ENCODE assay signal across 10 mouse cellular contexts in genomic region chr11:116215181-116215580, GRCm38 (mm10). TPM values are rescaled to one million over a fixed set of nuclear protein-coding genes. Genes with fewer than 3 reads are reported as not detected.
DNase-seq lines count a peak whose midpoint lies in the region; TF ChIP-seq lines count a peak whose summit lies in the region.
"Had no signal": no experiment of that assay in that cellular context is flagged by ENCODE, and none has a peak within 500 bp of the region (broad histone marks: within the 10 kb centered on the region; RNA-seq: fewer than 3 reads in every experiment).

No protein-coding gene starts in this region.

- no peak overlapping the region for H3K4me3 ChIP-seq in heart, adult 2 months
- no peak overlapping the region for H3K4me3 ChIP-seq in MEL (ENCODE audit: control insufficient read depth in 1 of 2, insufficient read depth in 1 of 2, low read depth in 2 of 2, low read length in 2 of 2)
- H3K4me3 ChIP-seq: intestine, embryonic 15.5 days had no signal

- H3K79me2 ChIP-seq in heart, adult 2 months (replicated peaks; ENCODE audit: control insufficient read depth, insufficient read depth, low read length) = no peaks in the 10 kb centered on the region
- H3K79me2 ChIP-seq in MEL (ENCODE audit: control insufficient read depth, insufficient read depth, low read length, poor library complexity) = no peaks in the 10 kb centered on the region

- no peaks in the 10 kb centered on the region for H3K36me3 ChIP-seq in heart, adult 2 months (ENCODE audit: control insufficient read depth, insufficient read depth, low read length)
- no peaks in the 10 kb centered on the region for H3K36me3 ChIP-seq in MEL (ENCODE audit: control insufficient read depth in 1 of 2, insufficient read depth in 2 of 2, low read length in 2 of 2)
- H3K36me3 ChIP-seq: intestine, embryonic 15.5 days had no signal

- TF ChIP-seq POLR2A in heart, adult 2 months (IDR thresholded peaks at IDR 0.05; ENCODE audit: insufficient read depth, low read depth, low read length) = no peak
- TF ChIP-seq POLR2A in MEL (IDR thresholded peaks at IDR 0.05; ENCODE audit: control insufficient read depth in 1 of 2, insufficient read depth in 1 of 2, low read depth in 1 of 2, low read length in 2 of 2, poor library complexity in 1 of 2) = no peak

- no peaks in the 10 kb centered on the region for H3K27me3 ChIP-seq in heart, adult 2 months (ENCODE audit: control insufficient read depth, insufficient read depth, low read length)
- no peaks in the 10 kb centered on the region for H3K27me3 ChIP-seq in MEL (ENCODE audit: control insufficient read depth in 1 of 2, insufficient read depth in 2 of 2, low read length in 2 of 2)
- H3K27me3 ChIP-seq: intestine, embryonic 15.5 days had no signal

- intact Hi-C loops in heart, adult 2 months (cut with DNase I) = loop anchor here (5.0 kb wide), 1 partner anchor 133 kb away; no protein-coding TSS in a partner anchor
- intact Hi-C loops in left cerebral cortex, postnatal 36 days (cut with DNase I) = no loop called here

- TF ChIP-seq EP300 in heart, adult 2 months (IDR thresholded peaks at IDR 0.05; ENCODE audit: insufficient read depth, low read depth, low read length) = no peak
- TF ChIP-seq EP300 in MEL (IDR thresholded peaks at IDR 0.05; ENCODE audit: low read depth in 1 of 2, low read length in 2 of 2) = no peak

- DNase-seq in heart, adult 2 months = no peak
- DNase-seq in heart, adult 8-10 months (ENCODE audit: low spot score) = no peak
- DNase-seq in lung, postnatal 10 days = peak; percentile 46
- DNase-seq in lung, postnatal 25 days (ENCODE audit: low spot score) = no peak
- peak; percentile 69 for DNase-seq in MEL (ENCODE audit: low read depth, low spot score)
- peak; percentile 44 for DNase-seq in retina, postnatal 1 day
- no peak for DNase-seq in left cerebral cortex, postnatal 36 days (ENCODE audit: low spot score in 2 of 2)
- DNase-seq in MN1 (ENCODE audit: low spot score) = no peak
- DNase-seq: cerebellum, adult 18-20 months had no signal

- TF ChIP-seq RAD21 in MEL (IDR thresholded peaks at IDR 0.05; ENCODE audit: low read depth, low read length) = peak; percentile 35

- WGBS in heart, adult 2 months = 93% methylated on average over 7 of the region's 7 CpGs

- peak; percentile 44 for TF ChIP-seq CTCF in heart, adult 2 months (IDR thresholded peaks at IDR 0.05)
- peak; percentile 56 to 87 (median 78) for TF ChIP-seq CTCF in MEL (IDR thresholded peaks at IDR 0.05 in 2 of 3, conservative IDR thresholded peaks at IDR 0.05 in 1 of 3; ENCODE audit: control insufficient read depth in 1 of 3, insufficient read depth in 1 of 3, low read depth in 2 of 3, low read length in 3 of 3, poor library complexity in 1 of 3, severe bottlenecking in 1 of 3)

- H3K9ac ChIP-seq in heart, adult 2 months (ENCODE audit: low read depth, low read length) = no peak overlapping the region
- H3K9ac ChIP-seq in MEL (ENCODE audit: control insufficient read depth, low read depth, low read length, poor library complexity, severe bottlenecking) = no peak overlapping the region
- H3K9ac ChIP-seq: intestine, embryonic 15.5 days had no signal

- no peaks in the 10 kb centered on the region for H3K9me3 ChIP-seq in MEL (replicated peaks; ENCODE audit: insufficient read depth, low read length)
- H3K9me3 ChIP-seq: intestine, embryonic 15.5 days had no signal

- H3K4me1 ChIP-seq in heart, adult 2 months (ENCODE audit: control insufficient read depth, insufficient read depth, low read length) = peaks cover 20% of the 10 kb centered on the region
- H3K4me1 ChIP-seq in MEL (ENCODE audit: control insufficient read depth in 1 of 2, insufficient read depth in 2 of 2, low read length in 2 of 2) = peaks cover 0 to 13% of the 10 kb centered on the region in 2 experiments; a peak in 1 of 4 replicates

- H3K27ac ChIP-seq in heart, adult 2 months = no peak overlapping the region
- no peak overlapping the region for H3K27ac ChIP-seq in MEL (ENCODE audit: control insufficient read depth, low read depth, low read length)
- H3K27ac ChIP-seq: intestine, embryonic 15.5 days had no signal

TF ChIP-seq in MEL, 35 proteins besides CTCF, POLR2A, EP300 and RAD21:
- no peak for TF ChIP-seq ELF1 (IDR thresholded peaks at IDR 0.05; ENCODE audit: low read depth, low read length)
- peak; percentile 69 for TF ChIP-seq SMC3 (IDR thresholded peaks at IDR 0.05; ENCODE audit: low read depth, low read length)
- peak; percentile 24; the same call in 1 of the 2 replicates for TF ChIP-seq ZC3H11A (IDR thresholded peaks at IDR 0.05; ENCODE audit: low read depth, low read length)

RNA-seq across cellular contexts. Expression of gene Acox1, which starts 16.3 kb away (rescaled TPM):
- 100 to 1,000 TPM; 159 to 195 TPM for total RNA-seq in heart, adult 2 months (2021)
- 134 and 205 TPM in 2 replicates for polyA plus RNA-seq in heart, adult 2 months (2012; rRNA removed)
- 100 to 1,000 TPM; 199 to 220 (median 213) TPM for total RNA-seq in heart, adult 8-10 months (2022)
- total RNA-seq in MEL (2012; rRNA removed) = 16.4 and 16.8 TPM in 2 replicates
- 10 to 100 TPM in 1 of 2 experiments, not detected in 1; 16.1 TPM for polyA plus RNA-seq in MEL (2012; ENCODE audit: insufficient read depth in 1 of 2, insufficient read length in 2 of 2, low read depth in 1 of 2, low replicate concordance in 2 of 2, missing spikeins in 1 of 2)
- 100 to 1,000 TPM; 115 to 118 TPM for total RNA-seq in left cerebral cortex, postnatal 36 days (2021)

RNA-seq across cellular contexts. Expression of gene Ten1, which starts 16.5 kb away (rescaled TPM):
- 10 to 100 TPM in 1 of 2 experiments, 1 to 10 TPM in 1; 9.1 to 12.8 TPM for total RNA-seq in heart, adult 2 months (2021)
- polyA plus RNA-seq in heart, adult 2 months (2012; rRNA removed) = 10.2 and 17.0 TPM in 2 replicates
- 10 to 100 TPM; 10.1 to 15.1 (median 10.8) TPM for total RNA-seq in heart, adult 8-10 months (2022)
- total RNA-seq in MEL (2012; rRNA removed) = 57.9 and 60.8 TPM in 2 replicates
- 10 to 100 TPM in 1 of 2 experiments, not detected in 1; 66.9 TPM for polyA plus RNA-seq in MEL (2012; ENCODE audit: insufficient read depth in 1 of 2, insufficient read length in 2 of 2, low read depth in 1 of 2, low replicate concordance in 2 of 2, missing spikeins in 1 of 2)
- 10 to 100 TPM; 41.3 to 41.6 TPM for total RNA-seq in left cerebral cortex, postnatal 36 days (2021)

RNA-seq across cellular contexts. Expression of gene Evpl, which starts 22.7 kb away (rescaled TPM):
- under 1 TPM; 0.39 to 0.50 TPM for total RNA-seq in heart, adult 2 months (2021)
- 0.15 and 0.29 TPM in 2 replicates for polyA plus RNA-seq in heart, adult 2 months (2012; rRNA removed)
- under 1 TPM; 0.49 to 0.94 (median 0.56) TPM for total RNA-seq in heart, adult 8-10 months (2022)
- 0.26 and 0.39 TPM in 2 replicates for total RNA-seq in MEL (2012; rRNA removed)
- under 1 TPM in 1 of 2 experiments, not detected in 1; 0.78 TPM for polyA plus RNA-seq in MEL (2012; ENCODE audit: insufficient read depth in 1 of 2, insufficient read length in 2 of 2, low read depth in 1 of 2, low replicate concordance in 2 of 2, missing spikeins in 1 of 2)
- 1 to 10 TPM; 1.2 to 1.3 TPM for total RNA-seq in left cerebral cortex, postnatal 36 days (2021)

RNA-seq across cellular contexts. Expression of gene Fbf1, which starts 47.2 kb away (rescaled TPM):
- total RNA-seq in heart, adult 2 months (2021) = 10 to 100 TPM; 14.8 to 15.0 TPM
- polyA plus RNA-seq in heart, adult 2 months (2012; rRNA removed) = 11.8 and 17.6 TPM in 2 replicates
- total RNA-seq in heart, adult 8-10 months (2022) = 10 to 100 TPM; 14.5 to 16.4 (median 15.2) TPM
- total RNA-seq in MEL (2012; rRNA removed) = 29.0 and 32.5 TPM in 2 replicates
- 10 to 100 TPM in 1 of 2 experiments, not detected in 1; 29.2 TPM for polyA plus RNA-seq in MEL (2012; ENCODE audit: insufficient read depth in 1 of 2, insufficient read length in 2 of 2, low read depth in 1 of 2, low replicate concordance in 2 of 2, missing spikeins in 1 of 2)
- 10 to 100 TPM; 65.5 to 98.0 TPM for total RNA-seq in left cerebral cortex, postnatal 36 days (2021)

RNA-seq across cellular contexts. Expression of gene Srp68, which starts 58.8 kb away (rescaled TPM):
- total RNA-seq in heart, adult 2 months (2021) = 10 to 100 TPM; 61.5 to 71.2 TPM
- 40.0 and 50.7 TPM in 2 replicates for polyA plus RNA-seq in heart, adult 2 months (2012; rRNA removed)
- 10 to 100 TPM; 61.3 to 72.1 (median 66.2) TPM for total RNA-seq in heart, adult 8-10 months (2022)
- total RNA-seq in MEL (2012; rRNA removed) = 163 and 180 TPM in 2 replicates
- polyA plus RNA-seq in MEL (2012; ENCODE audit: insufficient read depth in 1 of 2, insufficient read length in 2 of 2, low read depth in 1 of 2, low replicate concordance in 2 of 2, missing spikeins in 1 of 2) = 100 to 1,000 TPM; 146 to 228 TPM
- 10 to 100 TPM; 66.6 to 70.6 TPM for total RNA-seq in left cerebral cortex, postnatal 36 days (2021)

Comparison
In these comparisons a context has a peak if more than half of its experiments do, and no peak if none do; other contexts are left out.
1. DNase-seq: peak in lung, postnatal 10 days (single experiment), MEL (single experiment) and retina, postnatal 1 day (single experiment); none in heart, adult 2 months (0 of 2), heart, adult 8-10 months (single experiment), lung, postnatal 25 days (single experiment), left cerebral cortex, postnatal 36 days (0 of 2) and MN1 (single experiment).